Mouse (Mus musculus): ENCODE measurements around the gene Arl2bp. TPM values are rescaled to one million over a fixed set of nuclear protein-coding genes. Genes with fewer than 3 reads are reported as not detected.

Gene Arl2bp
- polyA plus RNA-seq (2014; fragmentation: Illumina TruSeq; extraction: RNeasy Lipid Tissue Mini Kit (QIAGEN cat#74804); ENCODE audit: low replicate concordance) = 167 TPM

GRCm38 (mm10) chr8:94666456-94667308, at the start of gene Arl2bp:
Arl2bp (plus strand) TSS chr8:94666600.

GRCm38 (mm10) chr8:94695994-94696384, 29.6 kb downstream of the Arl2bp start, which contains the start of gene Pllp:
Pllp (minus strand) TSS chr8:94696278.

Other genes starting within 250 kb of the Arl2bp start
- gene Nlrc5, start 232.2 kb upstream of the Arl2bp start, polyA plus RNA-seq (2014; fragmentation: Illumina TruSeq; extraction: RNeasy Lipid Tissue Mini Kit (QIAGEN cat#74804); ENCODE audit: low replicate concordance) = 8.2 TPM
- 11.6 TPM for gene Cpne2, start 133.6 kb upstream of the Arl2bp start, polyA plus RNA-seq (2014; fragmentation: Illumina TruSeq; extraction: RNeasy Lipid Tissue Mini Kit (QIAGEN cat#74804); ENCODE audit: low replicate concordance)
- 42.4 TPM for gene Rspry1, start 64.7 kb upstream of the Arl2bp start, polyA plus RNA-seq (2014; fragmentation: Illumina TruSeq; extraction: RNeasy Lipid Tissue Mini Kit (QIAGEN cat#74804); ENCODE audit: low replicate concordance)
- 56.4 TPM for gene Fam192a, start 64.6 kb upstream of the Arl2bp start, polyA plus RNA-seq (2014; fragmentation: Illumina TruSeq; extraction: RNeasy Lipid Tissue Mini Kit (QIAGEN cat#74804); ENCODE audit: low replicate concordance)
- gene Pllp, start 29.7 kb downstream of the Arl2bp start, polyA plus RNA-seq (2014; fragmentation: Illumina TruSeq; extraction: RNeasy Lipid Tissue Mini Kit (QIAGEN cat#74804); ENCODE audit: low replicate concordance) = 2.6 TPM
- 7.0 TPM for gene Ccl22, start 79.0 kb downstream of the Arl2bp start, polyA plus RNA-seq (2014; fragmentation: Illumina TruSeq; extraction: RNeasy Lipid Tissue Mini Kit (QIAGEN cat#74804); ENCODE audit: low replicate concordance)
- gene Cx3cl1, start 105.4 kb downstream of the Arl2bp start, polyA plus RNA-seq (2014; fragmentation: Illumina TruSeq; extraction: RNeasy Lipid Tissue Mini Kit (QIAGEN cat#74804); ENCODE audit: low replicate concordance) = 2.0 TPM
- gene Ccl17, start 143.9 kb downstream of the Arl2bp start, polyA plus RNA-seq (2014; fragmentation: Illumina TruSeq; extraction: RNeasy Lipid Tissue Mini Kit (QIAGEN cat#74804); ENCODE audit: low replicate concordance) = not detected
- gene Coq9, start 171.7 kb downstream of the Arl2bp start, polyA plus RNA-seq (2014; fragmentation: Illumina TruSeq; extraction: RNeasy Lipid Tissue Mini Kit (QIAGEN cat#74804); ENCODE audit: low replicate concordance) = 7.1 TPM
- 10.5 TPM for gene Ciapin1, start 171.8 kb downstream of the Arl2bp start, polyA plus RNA-seq (2014; fragmentation: Illumina TruSeq; extraction: RNeasy Lipid Tissue Mini Kit (QIAGEN cat#74804); ENCODE audit: low replicate concordance)
- gene Polr2c, start 190.8 kb downstream of the Arl2bp start, polyA plus RNA-seq (2014; fragmentation: Illumina TruSeq; extraction: RNeasy Lipid Tissue Mini Kit (QIAGEN cat#74804); ENCODE audit: low replicate concordance) = 2.0 TPM
- gene Dok4, start 209.7 kb downstream of the Arl2bp start, polyA plus RNA-seq (2014; fragmentation: Illumina TruSeq; extraction: RNeasy Lipid Tissue Mini Kit (QIAGEN cat#74804); ENCODE audit: low replicate concordance) = 6.8 TPM